Mouse (Mus musculus) thymus, postnatal 4 days (tissue): ENCODE measurements around the gene Sptbn4.
"Not testable (repeated sequence)": the region's sequence is repeated elsewhere in the genome, so short reads cannot be mapped to it uniquely, and the experiment has no call there.

Experiments
- DNase-seq: peaks from one replicate; pipeline ENCODE4 v3.0.0; 2021

The Sptbn4 gene

DNA sequence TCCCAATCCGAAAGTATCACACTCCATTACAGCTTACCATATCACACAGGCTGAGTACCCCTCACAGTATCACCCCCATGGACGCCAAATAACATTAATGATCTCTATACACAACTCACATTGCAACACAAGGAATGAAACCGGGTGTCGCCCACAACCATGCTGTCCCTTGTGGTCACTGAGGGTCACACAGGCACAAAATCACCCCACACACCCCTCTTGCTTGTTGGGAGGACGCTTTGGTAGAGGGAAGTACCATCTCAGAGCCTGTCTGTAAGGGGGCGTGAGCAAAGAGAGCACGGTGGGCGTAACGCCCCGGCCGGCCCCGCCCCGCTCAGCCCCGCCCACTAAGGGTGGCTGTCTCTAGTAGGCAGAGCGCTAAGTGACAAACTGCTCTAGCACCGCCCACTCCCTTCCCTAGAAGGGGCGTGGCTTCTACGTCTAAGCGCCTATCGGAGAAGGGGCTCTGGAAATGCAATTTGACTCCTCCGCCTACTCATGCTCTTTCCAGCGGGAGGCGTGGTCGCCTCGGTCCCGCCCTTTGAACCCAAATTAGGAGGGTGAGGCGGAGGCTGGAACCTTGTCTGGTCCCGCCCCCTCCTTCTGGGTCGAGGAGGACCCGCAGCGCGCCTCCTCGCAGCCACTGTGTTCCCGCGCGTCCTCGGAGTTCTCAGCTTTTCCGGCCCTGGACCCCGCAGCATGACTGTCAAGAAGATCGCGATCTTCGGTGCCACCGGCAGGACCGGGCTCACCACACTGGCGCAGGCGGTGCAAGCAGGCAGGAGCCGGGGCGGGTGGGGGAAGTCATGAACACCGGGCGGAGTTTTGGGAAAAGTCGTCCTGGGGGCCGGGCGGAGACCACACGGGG, at the start of gene Sptbn4, which contains the start of gene Blvrb:
Gene Sptbn4, minus strand, starts transcription at position 268 of the 868 bp plus-strand sequence.
Gene Blvrb, plus strand, starts transcription at position 560 of the 868 bp plus-strand sequence.
- peak; percentile 96 for DNase-seq

- not testable (repeated sequence) for DNase-seq
These were observed 47.3 kb upstream of the Sptbn4 start for GRCm38 (mm10) chr7:27494659-27495367.

- DNase-seq: no peak
These were observed 46.0 kb upstream of the Sptbn4 start for GRCm38 (mm10) chr7:27493450-27493849.

- no peak for DNase-seq
These were observed 45.5 kb upstream of the Sptbn4 start for GRCm38 (mm10) chr7:27493022-27493421.

DNA sequence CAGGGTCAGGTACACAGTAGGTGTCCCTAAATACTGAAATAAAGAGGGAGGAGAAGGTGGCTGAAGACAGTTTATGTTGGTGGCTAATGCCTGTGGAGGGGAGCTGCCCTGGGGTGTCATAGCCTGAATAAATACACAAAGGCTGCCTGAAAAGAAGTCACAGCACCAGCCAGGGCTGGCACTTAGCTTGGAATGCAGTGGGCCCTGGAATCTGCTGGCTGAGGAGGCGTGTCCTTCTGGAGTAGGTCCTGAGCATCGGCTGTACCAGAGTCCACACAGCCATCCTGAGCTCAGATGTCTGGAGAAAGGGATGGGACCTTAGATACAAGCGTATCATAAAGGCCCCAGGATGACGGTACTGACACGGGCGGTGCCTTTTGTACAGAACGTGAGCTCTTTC, 44.4 kb upstream of the Sptbn4 start:
- DNase-seq: no peak

DNA sequence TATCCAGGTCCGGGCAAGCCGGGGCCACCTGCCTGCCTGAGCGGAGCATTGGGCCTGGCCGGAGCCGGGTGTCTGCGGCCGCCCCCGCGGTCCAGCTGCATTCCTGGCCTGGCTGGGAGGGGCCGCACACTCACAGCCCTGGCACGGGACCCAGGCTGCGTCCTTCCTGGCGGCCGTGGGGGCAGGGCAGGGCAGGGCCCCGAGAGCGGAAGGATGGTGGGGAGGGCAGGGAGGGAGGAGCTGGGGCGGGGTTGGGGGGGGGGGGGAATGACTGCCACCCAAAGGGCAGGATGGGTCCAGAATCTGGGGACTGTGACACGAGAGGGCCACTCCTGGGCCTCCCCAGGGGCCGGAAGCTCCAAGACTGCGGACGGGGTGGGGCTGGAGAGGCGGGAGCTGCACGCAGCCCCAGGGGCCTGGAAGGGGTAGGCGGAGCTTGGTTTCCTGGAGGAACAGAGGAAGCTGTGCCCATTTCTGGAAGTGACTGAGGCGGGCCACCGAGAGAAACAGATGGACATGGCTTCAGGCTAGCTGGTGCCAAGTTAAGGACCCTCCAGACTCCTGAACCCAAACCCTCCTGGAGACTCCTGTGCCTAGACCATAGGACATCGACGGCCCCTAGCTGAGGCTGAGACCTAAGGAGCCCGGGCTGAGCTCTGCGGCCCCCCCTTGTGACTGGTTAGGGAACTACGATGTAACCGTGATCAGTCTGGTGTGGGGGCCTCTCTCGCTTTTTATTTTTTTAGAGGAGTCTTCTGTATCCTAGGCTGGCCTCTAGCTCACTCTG, 43.2 kb upstream of the Sptbn4 start:
- DNase-seq: peak; percentile 95

- no peak for DNase-seq
These were observed 42.7 kb upstream of the Sptbn4 start for GRCm38 (mm10) chr7:27490227-27490542.

DNA sequence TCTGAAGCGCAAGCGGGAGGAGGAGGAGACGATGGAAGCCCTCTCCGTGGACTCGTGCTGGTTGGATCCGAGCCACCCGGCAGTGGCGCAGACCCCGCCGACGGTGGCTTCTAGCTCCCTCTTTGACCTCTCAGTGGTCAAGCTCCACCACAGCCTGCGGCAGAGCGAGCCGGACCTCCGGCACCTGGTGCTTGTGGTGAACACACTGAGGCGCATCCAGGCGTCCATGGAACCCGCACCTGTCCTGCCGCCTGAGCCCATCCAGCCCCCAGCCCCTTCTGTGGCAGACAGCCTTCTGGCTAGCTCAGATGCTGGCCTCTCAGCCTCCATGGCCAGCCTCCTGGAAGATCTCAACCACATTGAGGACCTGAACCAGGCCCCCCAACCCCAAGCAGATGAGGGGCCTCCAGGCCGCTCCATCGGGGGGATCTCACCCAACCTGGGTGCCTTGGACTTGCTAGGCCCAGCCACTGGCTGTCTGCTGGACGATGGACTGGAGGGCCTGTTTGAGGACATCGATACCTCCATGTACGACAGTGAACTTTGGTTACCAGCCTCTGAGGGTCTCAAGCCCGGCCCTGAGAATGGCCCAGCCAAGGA, 41.9 kb upstream of the Sptbn4 start:
- DNase-seq: peak; percentile 26

GRCm38 (mm10) chr7:27487740-27488268, 40.3 kb upstream of the Sptbn4 start:
- DNase-seq: peak; percentile 65

GRCm38 (mm10) chr7:27486770-27487697, 39.5 kb upstream of the Sptbn4 start, which contains the start of gene Sertad1:
Gene Sertad1 (plus strand): TSS chr7:27486910.
- peak; percentile 100 for DNase-seq

GRCm38 (mm10) chr7:27486102-27486769, 38.8 kb upstream of the Sptbn4 start:
- DNase-seq: peak; percentile 47

DNA sequence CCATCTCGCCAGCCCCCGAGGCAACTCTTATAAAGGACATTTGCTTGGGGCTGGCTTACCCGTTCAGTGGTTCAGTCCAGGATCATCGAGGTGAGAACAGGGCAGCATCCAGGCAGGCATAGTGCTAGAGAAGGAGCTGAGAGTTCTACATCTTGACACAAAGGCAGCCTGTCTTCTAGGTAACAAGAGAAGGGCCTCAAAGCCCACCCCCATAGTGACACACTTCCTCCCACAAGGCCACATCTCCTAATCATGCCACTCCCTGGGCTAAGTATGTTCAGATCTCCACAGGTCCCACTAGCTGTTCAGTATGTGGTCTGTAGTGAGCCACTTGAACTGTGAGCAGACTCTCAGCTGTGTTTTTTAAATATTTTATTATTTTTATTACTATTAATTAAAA, 36.4 kb upstream of the Sptbn4 start:
- no peak for DNase-seq

GRCm38 (mm10) chr7:27481627-27481969, 34.1 kb upstream of the Sptbn4 start:
- DNase-seq: peak; percentile 76

- no peak for DNase-seq
These were observed 33.6 kb upstream of the Sptbn4 start for GRCm38 (mm10) chr7:27480927-27481626.

DNA sequence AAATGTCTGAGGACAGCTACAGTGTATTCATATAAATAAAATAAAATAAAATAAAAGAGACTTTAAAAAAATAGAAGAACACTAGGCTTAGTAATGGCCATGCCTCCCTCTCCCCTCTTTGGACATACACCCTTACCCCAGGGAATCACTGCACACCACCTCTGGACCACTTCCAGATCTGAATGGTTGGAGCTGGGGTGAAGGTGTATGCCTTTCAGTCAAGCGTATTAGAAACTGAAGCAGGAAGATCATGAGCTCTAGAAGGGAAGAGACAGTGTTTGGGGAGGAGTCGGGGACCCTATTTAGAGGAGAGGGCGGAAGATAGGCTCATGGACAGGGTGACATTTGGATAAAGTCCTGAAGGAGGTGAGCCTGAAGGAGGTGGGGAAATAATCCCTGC, 33.0 kb upstream of the Sptbn4 start:
- no peak for DNase-seq

GRCm38 (mm10) chr7:27479750-27480149, 32.3 kb upstream of the Sptbn4 start:
- DNase-seq: no peak

GRCm38 (mm10) chr7:27478561-27478960, 31.1 kb upstream of the Sptbn4 start:
- no peak for DNase-seq

- no peak for DNase-seq
These were observed 28.7 kb upstream of the Sptbn4 start for GRCm38 (mm10) chr7:27476098-27476635.

GRCm38 (mm10) chr7:27475596-27475995, 28.1 kb upstream of the Sptbn4 start:
- no peak for DNase-seq

DNA sequence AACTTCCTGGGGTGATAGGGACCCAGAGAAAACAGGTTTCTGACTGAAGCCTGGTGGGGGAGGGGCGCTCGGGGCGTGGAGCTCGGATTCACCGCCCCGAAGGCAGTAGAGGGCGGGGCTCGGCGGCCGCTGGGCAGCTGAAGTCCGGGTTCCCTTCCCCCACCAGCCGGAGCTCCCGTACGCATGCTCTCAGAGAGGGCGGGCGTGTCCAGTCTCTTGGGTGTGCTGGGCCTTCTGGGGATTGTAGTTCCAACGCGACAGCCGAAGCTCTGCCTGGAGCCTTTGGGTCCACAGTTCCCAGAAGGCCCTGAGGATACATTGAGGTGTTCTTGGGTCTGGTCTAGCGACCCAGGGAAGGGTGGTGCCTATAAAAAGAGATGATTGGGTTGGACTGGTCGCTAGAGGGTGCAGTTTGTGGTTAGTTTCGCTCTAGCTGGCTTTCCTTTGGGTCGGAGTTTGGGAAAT, 27.0 kb upstream of the Sptbn4 start:
- DNase-seq: peak; percentile 92
